Mouse (Mus musculus) CH12.LX (cell line): ENCODE data around the gene Klk1b4. TPM values are rescaled to one million over a fixed set of nuclear protein-coding genes. Genes with fewer than 3 reads are reported as not detected.
"Not testable (repeated sequence)": the region's sequence is repeated elsewhere in the genome, so short reads cannot be mapped to it uniquely, and the experiment has no call there.

Source experiments
- DNase-seq: peaks from one replicate; pipeline ENCODE4 v3.0.0-alpha.2; 2013; ENCODE audit errors: extremely low read depth
- H3K27ac ChIP-seq: 2 replicates; pipeline ENCODE4 v1.5.1; 2012; ENCODE audit warnings: low read depth, mild to moderate bottlenecking, control low read depth, moderate library complexity; ENCODE audit not compliant: insufficient read depth
- H3K27me3 ChIP-seq: replicated peaks from 2 replicates; pipeline ENCODE3; 2012; ENCODE audit warnings: inconsistent platforms
- H3K36me3 ChIP-seq, 2 experiments: replicated peaks in 1 of 2; 2 replicates each; pipeline versions ENCODE3 to v1.6.1; 2012; ENCODE audit warnings: inconsistent platforms in 1 of 2, low read length in 1 of 2, mild to moderate bottlenecking in 1 of 2, mixed read lengths in 1 of 2, moderate library complexity in 1 of 2; ENCODE audit not compliant: control insufficient read depth in 1 of 2, insufficient read depth in 1 of 2
- H3K4me1 ChIP-seq, 2 experiments: 2 replicates each; pipeline ENCODE4 v1.6.1; 2012; ENCODE audit warnings: inconsistent platforms in 1 of 2, moderate library complexity in 1 of 2; ENCODE audit not compliant: insufficient read depth in 2 of 2, control insufficient read depth in 1 of 2
- H3K4me2 ChIP-seq: 2 replicates; pipeline ENCODE4 v1.6.1; 2012; ENCODE audit warnings: low read depth, mild to moderate bottlenecking, control low read depth; ENCODE audit not compliant: poor library complexity, insufficient read depth, severe bottlenecking
- H3K4me3 ChIP-seq, 3 experiments: fragments of 150-350 bp in 1 of 3; sonication (generic) in 1 of 3; replicated peaks in 1 of 3; 2 replicates each; pipeline versions ENCODE3 to v1.5.1; 2011 to 2012; ENCODE audit warnings: low read depth in 2 of 3, low read length in 2 of 3, mild to moderate bottlenecking in 2 of 3, moderate library complexity in 2 of 3, control low read depth in 1 of 3, improper control_type of control experiment in 1 of 3, inconsistent platforms in 1 of 3, mixed read lengths in 1 of 3; ENCODE audit not compliant: poor library complexity in 1 of 3
- H3K79me2 ChIP-seq: replicated peaks from 2 replicates; pipeline ENCODE4 v1.6.1; 2012; ENCODE audit warnings: mild to moderate bottlenecking, moderate library complexity; ENCODE audit not compliant: control insufficient read depth, poor library complexity, insufficient read depth, severe bottlenecking; ENCODE audit errors: extremely low read depth
- H3K9ac ChIP-seq: 2 replicates; pipeline ENCODE4 v1.6.1; 2012; ENCODE audit warnings: low read depth, mild to moderate bottlenecking, control low read depth, moderate library complexity; ENCODE audit not compliant: insufficient read depth
- H3K9me3 ChIP-seq: replicated peaks from 2 replicates; pipeline ENCODE3; 2012; ENCODE audit warnings: low read length, inconsistent platforms, mixed read lengths
- BHLHE40 ChIP-seq: IDR thresholded peaks from 2 replicates; pipeline ENCODE4 v1.6.1; 2011; ENCODE audit warnings: mild to moderate bottlenecking, low read depth, low read length, improper control_type of control experiment
- CHD2 ChIP-seq: IDR thresholded peaks from 2 replicates; pipeline ENCODE4 v1.6.1; 2011; ENCODE audit warnings: low read length, improper control_type of control experiment
- EP300 ChIP-seq: IDR thresholded peaks from 2 replicates; pipeline ENCODE4 v1.6.1; 2011; ENCODE audit warnings: low read length, improper control_type of control experiment
- ETS1 ChIP-seq: conservative IDR thresholded peaks from 2 replicates; pipeline ENCODE4 v1.6.1; 2012; ENCODE audit warnings: low read depth, mild to moderate bottlenecking, inconsistent platforms, low read length, improper control_type of control experiment, moderate library complexity
- GABPA ChIP-seq: IDR thresholded peaks from 2 replicates; pipeline ENCODE4 v1.6.1; 2012; ENCODE audit warnings: low read depth, low read length, improper control_type of control experiment, inconsistent platforms; ENCODE audit not compliant: insufficient replicate concordance
- IRF4 ChIP-seq: IDR thresholded peaks from 2 replicates; pipeline ENCODE4 v1.6.1; 2014; ENCODE audit warnings: low read depth, mild to moderate bottlenecking, inconsistent platforms, low read length, improper control_type of control experiment
- KAT2A ChIP-seq: IDR thresholded peaks from 2 replicates; pipeline ENCODE4 v1.6.1; 2012; ENCODE audit warnings: low read length, improper control_type of control experiment, inconsistent platforms; ENCODE audit not compliant: insufficient replicate concordance
- MAX ChIP-seq: IDR thresholded peaks from 2 replicates; pipeline ENCODE4 v1.6.1; 2011; ENCODE audit warnings: low read length, improper control_type of control experiment
- MAZ ChIP-seq: IDR thresholded peaks from 2 replicates; pipeline ENCODE4 v1.6.1; 2012; ENCODE audit warnings: low read depth, mild to moderate bottlenecking, inconsistent platforms, low read length, improper control_type of control experiment, moderate library complexity
- MYC ChIP-seq: IDR thresholded peaks from 2 replicates; pipeline ENCODE4 v1.6.1; 2011; ENCODE audit warnings: low read depth, mild to moderate bottlenecking, improper control_type of control experiment, low read length
- NELFE ChIP-seq: IDR thresholded peaks from 2 replicates; pipeline ENCODE4 v1.6.1; 2011; ENCODE audit warnings: low read depth, low read length, improper control_type of control experiment
- NRF1 ChIP-seq: IDR thresholded peaks from 2 replicates; pipeline ENCODE4 v1.6.1; 2014; ENCODE audit warnings: low read depth, mild to moderate bottlenecking, inconsistent platforms, low read length, improper control_type of control experiment, moderate library complexity
- PAX5 ChIP-seq: IDR thresholded peaks from 2 replicates; pipeline ENCODE4 v1.6.1; 2012; ENCODE audit warnings: low read length, inconsistent platforms, mixed read lengths
- POLR2AphosphoS2 ChIP-seq: IDR thresholded peaks from 2 replicates; pipeline ENCODE4 v1.6.1; 2011; ENCODE audit warnings: low read depth, low read length, improper control_type of control experiment
- SMC3 ChIP-seq: IDR thresholded peaks from 2 replicates; pipeline ENCODE4 v1.6.1; 2011; ENCODE audit warnings: low read depth, low read length, improper control_type of control experiment
- TBP ChIP-seq: conservative IDR thresholded peaks from 2 replicates; pipeline ENCODE4 v1.6.1; 2011; ENCODE audit warnings: low read depth, low read length, improper control_type of control experiment
- TCF12 ChIP-seq: IDR thresholded peaks from 2 replicates; pipeline ENCODE4 v1.6.1; 2014; ENCODE audit warnings: low read depth, mild to moderate bottlenecking, inconsistent platforms, low read length, improper control_type of control experiment
- USF1 ChIP-seq: IDR thresholded peaks from 2 replicates; pipeline ENCODE4 v1.6.1; 2014; ENCODE audit warnings: low read depth, mild to moderate bottlenecking, inconsistent platforms, low read length, improper control_type of control experiment
- ZKSCAN1 ChIP-seq: IDR thresholded peaks from 2 replicates; pipeline ENCODE4 v1.6.1; 2012; ENCODE audit warnings: low read depth, inconsistent platforms, low read length, improper control_type of control experiment, borderline replicate concordance
- ZMIZ1 ChIP-seq: IDR thresholded peaks from 2 replicates; pipeline ENCODE4 v1.6.1; 2012; ENCODE audit warnings: low read depth, mild to moderate bottlenecking, inconsistent platforms, low read length, improper control_type of control experiment
- dilution Hi-C: fragments of 300-500 bp; cut with MboI; formaldehyde crosslinking; loops from 2 replicates; pipeline ENCODE4 v1.14.3; 2020; ENCODE audit warnings: low sequenced_read_pairs; ENCODE audit not compliant: extremely low pct_unique_long_range_greater_than_20kb, extremely low pct_ligation_motif_present
- in situ Hi-C: fragments of 300-500 bp; cut with MboI; formaldehyde crosslinking; loops from 3 replicates; pipeline ENCODE4 v1.14.3; 2019; ENCODE audit warnings: low sequenced_read_pairs, low pct_ligation_motif_present, low pct_unique_long_range_greater_than_20kb, mixed read lengths
- polyA plus RNA-seq: library from polyadenylated mRNA; unstranded; fragments of >175 nt; gene quantifications from 2 replicates; pipeline ENCODE4 v1.2.1, GENCODE M21; 2012; ENCODE audit warnings: low read depth; ENCODE audit not compliant: insufficient read length
- total RNA-seq, 2 experiments: library from RNA; depleted of rRNA; stranded (reverse); fragments of 300-350 nt in 1 of 2; fragments of >200 nt in 1 of 2; gene quantifications; 2 replicates each; pipeline ENCODE4 v1.2.3; 2012 to 2014

The Klk1b4 gene
- not detected in 2 replicates for total RNA-seq (2012; rRNA removed)
- not detected in 2 replicates for total RNA-seq (2014; rRNA removed)
- polyA plus RNA-seq: not detected in 2 replicates

DNA sequence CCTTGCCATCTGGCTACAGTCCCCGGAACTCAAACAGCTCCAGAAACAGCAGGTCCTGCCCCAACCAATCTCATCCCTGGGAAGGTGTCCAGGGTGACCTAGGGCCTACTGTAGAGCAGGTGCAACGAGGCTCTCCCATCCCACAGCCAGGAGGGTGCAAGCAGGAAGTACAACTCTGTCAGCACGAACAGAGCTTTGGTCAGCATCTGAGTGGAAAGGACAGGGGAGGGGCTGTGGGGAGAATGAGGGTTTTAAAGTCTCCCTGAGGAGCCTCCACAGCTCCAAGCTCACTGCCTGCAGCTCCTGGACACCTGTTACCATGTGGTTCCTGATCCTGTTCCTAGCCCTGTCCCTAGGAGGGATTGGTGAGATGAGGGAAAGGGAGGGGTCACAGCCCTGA, at the start of gene Klk1b4:
TSS of gene Klk1b4 (plus strand) at position 301 of the 400 bp plus-strand sequence.
- DNase-seq, H3K9me3 ChIP-seq, H3K36me3 ChIP-seq, H3K27ac ChIP-seq, H3K9ac ChIP-seq, in situ Hi-C loops, dilution Hi-C loops, H3K4me1 ChIP-seq, H3K4me2 ChIP-seq, H3K79me2 ChIP-seq, H3K4me3 ChIP-seq: not testable (repeated sequence)
- peaks cover 54% of the 10 kb centered on the region for H3K27me3 ChIP-seq

DNA sequence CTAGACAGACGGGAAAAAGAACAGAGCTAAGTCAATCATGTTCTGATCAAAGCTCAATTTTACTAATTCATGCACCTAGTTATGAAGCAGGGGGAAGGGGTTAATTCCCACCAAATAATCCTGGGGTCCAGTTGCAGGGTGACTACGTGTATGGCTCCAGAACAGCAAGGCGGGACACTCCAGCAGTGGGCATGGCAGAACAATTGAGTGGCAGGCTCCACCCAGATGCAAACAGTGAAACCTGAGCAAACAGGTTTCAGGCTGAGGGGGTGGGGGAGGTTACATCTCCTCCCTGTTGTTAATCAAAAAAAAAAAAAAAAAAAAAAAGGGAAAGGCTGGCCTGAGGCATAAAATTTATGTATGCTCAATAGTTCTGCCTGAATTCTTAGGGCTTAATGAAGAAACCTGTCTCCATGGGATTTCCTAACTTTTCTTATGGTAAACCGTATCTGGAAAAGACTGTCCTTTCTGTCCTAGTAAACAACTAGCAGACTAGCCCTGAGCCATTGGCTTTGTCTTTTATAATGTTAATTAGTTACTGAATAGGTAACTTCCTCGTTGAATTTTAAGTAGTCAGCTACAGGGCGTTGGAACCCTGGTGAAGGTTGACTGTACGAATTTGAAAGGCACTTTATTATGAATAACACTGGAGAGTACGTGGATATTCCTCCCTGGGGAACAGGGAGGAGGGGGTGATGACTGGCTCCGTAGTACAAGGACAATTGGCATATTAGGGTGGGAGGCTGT, 27.8 kb upstream of the Klk1b4 start:
- TF ChIP-seq NRF1 (no peak), ZMIZ1 (no peak), ETS1 (no peak), SMC3 (no peak), POLR2AphosphoS2 (no peak), ZKSCAN1 (no peak), NELFE (no peak), GABPA (no peak), KAT2A (no peak), EP300 (no peak), TBP (no peak), USF1 (no peak), BHLHE40 (no peak), PAX5 (no peak), IRF4 (no peak), TCF12 (no peak), MYC (no peak), MAX (no peak), MAZ (no peak), CHD2 (no peak)
- dilution Hi-C loops: no loop called here

DNA sequence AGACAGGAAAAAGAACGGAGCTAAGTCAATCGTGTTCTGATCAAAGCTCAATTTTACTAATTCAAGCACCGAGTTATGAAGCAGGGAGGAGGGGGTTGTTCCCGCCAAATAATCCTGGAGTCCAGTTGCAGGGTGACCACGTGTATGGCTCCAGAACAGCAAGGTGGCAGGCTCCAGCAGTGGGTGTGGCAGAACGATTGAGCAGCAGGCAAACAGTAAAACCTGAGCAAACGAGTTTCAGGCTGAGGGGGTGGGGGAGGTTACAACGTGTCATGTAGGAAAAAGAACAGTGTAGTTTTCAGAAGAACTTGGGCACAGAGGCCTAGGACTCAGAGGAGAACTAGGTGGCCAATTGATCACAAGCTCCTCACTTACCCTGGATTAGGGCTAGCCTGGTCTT, 20.7 kb upstream of the Klk1b4 start:
- in situ Hi-C loops, H3K4me3 ChIP-seq, H3K27me3 ChIP-seq, H3K4me1 ChIP-seq, H3K36me3 ChIP-seq, H3K9me3 ChIP-seq, H3K27ac ChIP-seq, dilution Hi-C loops, DNase-seq, H3K79me2 ChIP-seq, H3K9ac ChIP-seq, H3K4me2 ChIP-seq: not testable (repeated sequence)

More for the DNA sequence above, 27.8 kb upstream of the Klk1b4 start:
- Histone ChIP-seq H3K4me3 (no peak overlapping the region), H3K27ac (no peak overlapping the region), H3K27me3 (peaks cover 4% of the 10 kb centered on the region), H3K9me3 (no peaks in the 10 kb centered on the region), H3K4me2 (no peak overlapping the region), H3K79me2 (no peaks in the 10 kb centered on the region), H3K4me1 (no peaks in the 10 kb centered on the region), H3K36me3 (no peaks in the 10 kb centered on the region), H3K9ac (no peak overlapping the region)
- in situ Hi-C loops: loop anchor here (10.0 kb wide), 1 partner anchor 85 kb away; no protein-coding TSS in a partner anchor
- DNase-seq: no peak

DNA sequence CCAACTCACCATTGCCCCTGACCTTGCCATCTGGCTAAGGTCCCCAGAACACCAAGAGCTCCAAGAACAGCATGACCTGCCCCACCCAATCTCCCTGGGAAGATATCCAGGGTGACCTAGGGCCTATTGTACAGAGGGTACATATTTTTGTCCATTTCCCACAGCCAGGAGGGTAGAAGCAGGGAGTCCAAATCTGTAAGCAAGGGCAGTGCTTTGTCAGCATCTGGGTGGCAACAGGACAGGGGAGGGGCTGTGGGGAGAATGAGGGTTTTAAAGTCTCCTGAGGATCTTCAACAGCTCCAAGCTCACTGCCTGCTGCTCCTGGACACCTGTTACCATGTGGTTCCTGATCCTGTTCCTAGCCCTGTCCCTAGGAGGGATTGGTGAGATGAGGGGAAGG, 19.3 kb upstream of the Klk1b4 start, which contains the start of gene Klk1b24:
TSS of gene Klk1b24 (plus strand) at position 301 of the 400 bp plus-strand sequence.
- H3K9ac ChIP-seq, H3K27me3 ChIP-seq, H3K4me1 ChIP-seq, DNase-seq, H3K9me3 ChIP-seq, in situ Hi-C loops, H3K4me3 ChIP-seq, H3K36me3 ChIP-seq, H3K4me2 ChIP-seq, H3K79me2 ChIP-seq, dilution Hi-C loops, H3K27ac ChIP-seq: not testable (repeated sequence)
